Mouse (Mus musculus) heart, embryonic 13.5 days (tissue): ENCODE data around the gene Mab21l3. TPM values are rescaled to one million over a fixed set of nuclear protein-coding genes. Genes with fewer than 3 reads are reported as not detected.

Source experiments
- ATAC-seq: fragments of 200-750 bp; cut with Nextera tagmentation; 2 replicates; pipeline ENCODE4 v1.8.0; 2017; ENCODE audit warnings: moderate TSS enrichment; ENCODE audit not compliant: insufficient number of reproducible peaks, low FRiP score, low TSS enrichment; ENCODE audit errors: extremely low read depth
- H3K27ac ChIP-seq: fragments of 300-500 bp; sonication (generic); replicated peaks from 2 replicates; pipeline ENCODE4 v1.5.1; 2015; ENCODE audit warnings: moderate library complexity, mild to moderate bottlenecking, inconsistent platforms
- H3K27me3 ChIP-seq: fragments of 300-500 bp; sonication (generic); replicated peaks from 2 replicates; pipeline ENCODE4 v1.6.1; 2015; ENCODE audit warnings: mild to moderate bottlenecking, inconsistent platforms
- H3K36me3 ChIP-seq: fragments of 300-500 bp; sonication (generic); 2 replicates; pipeline ENCODE4 v1.6.1; 2015; ENCODE audit warnings: mild to moderate bottlenecking, inconsistent platforms
- H3K4me1 ChIP-seq: fragments of 300-500 bp; sonication (generic); 2 replicates; pipeline ENCODE4 v1.6.1; 2015; ENCODE audit warnings: inconsistent platforms
- H3K4me2 ChIP-seq: fragments of 300-500 bp; sonication (generic); 2 replicates; pipeline ENCODE4 v1.6.1; 2015; ENCODE audit warnings: inconsistent platforms, mild to moderate bottlenecking, moderate library complexity
- H3K4me3 ChIP-seq: fragments of 300-500 bp; sonication (generic); 2 replicates; pipeline ENCODE4 v1.5.1; 2015; ENCODE audit warnings: moderate library complexity, mild to moderate bottlenecking, inconsistent platforms
- H3K9ac ChIP-seq: fragments of 300-500 bp; sonication (generic); 2 replicates; pipeline ENCODE4 v1.6.1; 2015; ENCODE audit warnings: inconsistent platforms, mild to moderate bottlenecking, moderate library complexity
- H3K9me3 ChIP-seq: fragments of 300-500 bp; sonication (generic); 2 replicates; pipeline ENCODE4 v1.6.1; 2016; ENCODE audit warnings: inconsistent platforms
- WGBS: fragments of 180-500 bp; shearing (Covaris S2); methylation state at CpG from one replicate; pipeline ENCODE4 v1.1.7; 2015; ENCODE audit warnings: mixed read lengths; 5-methylcytosine and 5-hydroxymethylcytosine counted together
- polyA plus RNA-seq: library from polyadenylated mRNA; unstranded; fragments of >200 nt; fragmentation: Nextera tagmentation; extraction: Ambion mirVana; gene quantifications from 2 replicates; pipeline ENCODE4 v1.2.1, GENCODE M21; 2015

Mab21l3 gene
- polyA plus RNA-seq, 1 experiment from 2014 or later, result 0.55 TPM

DNA sequence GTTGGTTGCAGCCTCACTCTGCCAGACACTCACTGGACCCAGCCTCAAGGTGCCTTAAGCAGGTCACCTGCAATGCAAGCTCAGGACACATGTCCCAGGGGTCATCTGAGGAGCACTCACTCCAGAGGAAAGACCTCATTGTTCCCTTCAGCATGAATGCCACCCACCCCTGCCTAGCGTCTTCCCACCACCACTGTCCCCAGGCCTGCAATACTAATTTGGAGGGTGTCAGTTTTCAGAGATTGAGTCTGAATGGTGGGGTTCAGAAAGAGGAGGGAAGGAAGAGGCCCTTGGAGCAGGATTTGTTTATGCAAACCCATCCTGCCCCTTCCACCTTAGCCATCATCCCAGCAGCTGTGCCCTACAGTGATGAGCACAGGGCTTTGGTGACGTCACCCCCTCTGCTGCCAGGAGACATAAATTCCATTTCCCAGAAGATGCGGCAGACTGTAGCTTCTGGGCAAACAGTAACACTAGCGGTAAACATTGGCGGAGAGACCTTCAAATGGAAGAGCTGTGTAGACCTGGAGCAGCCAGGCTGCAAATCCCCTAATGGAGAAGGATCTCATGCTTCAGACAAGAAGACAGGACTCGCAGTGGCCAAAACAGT is 67.8 kb downstream of the Mab21l3 start:
- H3K36me3 ChIP-seq, result no peaks in the 10 kb centered on the region
- H3K27me3 ChIP-seq, result no peaks in the 10 kb centered on the region
- no peaks in the 10 kb centered on the region for H3K9me3 ChIP-seq
- peaks cover 18% of the 10 kb centered on the region for H3K4me1 ChIP-seq
- H3K4me3 ChIP-seq, result no peak overlapping the region
- H3K4me2 ChIP-seq, result no peak overlapping the region
- H3K27ac ChIP-seq, result no peak overlapping the region
- 51% methylated on average over 6 of the region's 6 CpGs for WGBS
- H3K9ac ChIP-seq, result no peak overlapping the region
- ATAC-seq, result no peak

DNA sequence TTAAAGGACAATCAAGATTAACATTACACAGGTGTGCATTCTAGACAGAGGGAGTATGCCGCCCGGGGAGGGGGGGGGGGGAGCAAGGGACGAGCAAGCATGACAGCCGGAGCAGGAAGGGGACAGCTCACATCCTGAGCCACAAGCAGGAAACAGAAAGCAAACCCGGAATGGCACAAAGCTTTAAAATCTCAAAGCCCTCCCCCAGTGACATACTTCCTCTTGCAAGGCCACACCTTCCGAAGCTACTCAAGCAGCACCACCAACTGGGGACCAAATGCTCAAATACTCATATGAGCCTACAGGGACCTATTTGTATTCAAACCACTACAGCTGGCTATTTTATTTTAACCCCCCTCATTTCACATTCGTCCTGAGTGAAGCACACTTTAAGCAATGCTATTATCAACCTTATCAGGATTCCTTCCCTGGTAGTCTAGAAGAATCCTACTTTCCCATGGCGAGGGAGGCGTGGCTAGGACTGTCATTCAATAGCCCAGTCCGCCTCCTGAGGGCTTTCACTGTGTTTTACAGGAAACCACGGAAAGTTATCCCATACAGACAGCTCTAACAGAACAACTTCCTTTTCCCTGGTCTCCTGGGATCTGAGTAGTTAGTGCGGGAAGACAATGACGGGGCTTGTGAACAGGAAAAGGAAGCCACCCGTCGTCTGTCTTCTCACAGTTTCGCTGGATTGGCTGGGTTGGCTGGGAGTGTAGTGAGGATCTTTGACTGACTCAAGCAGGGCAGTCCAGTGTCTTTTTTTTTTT is 69.7 kb downstream of the Mab21l3 start:
- H3K4me2 ChIP-seq, result peak overlapping the region; percentile 27
- H3K9me3 ChIP-seq, result no peaks in the 10 kb centered on the region
- H3K9ac ChIP-seq, result no peak overlapping the region
- H3K36me3 ChIP-seq, result no peaks in the 10 kb centered on the region
- peak overlapping the region; percentile 70 for H3K27ac ChIP-seq
- no peak overlapping the region for H3K4me3 ChIP-seq
- H3K27me3 ChIP-seq, result no peaks in the 10 kb centered on the region
- peak; percentile 37; the same call in 1 of the 2 replicates for ATAC-seq
- H3K4me1 ChIP-seq, result peaks cover 18% of the 10 kb centered on the region
- 45% methylated on average over 16 of the region's 16 CpGs for WGBS

DNA sequence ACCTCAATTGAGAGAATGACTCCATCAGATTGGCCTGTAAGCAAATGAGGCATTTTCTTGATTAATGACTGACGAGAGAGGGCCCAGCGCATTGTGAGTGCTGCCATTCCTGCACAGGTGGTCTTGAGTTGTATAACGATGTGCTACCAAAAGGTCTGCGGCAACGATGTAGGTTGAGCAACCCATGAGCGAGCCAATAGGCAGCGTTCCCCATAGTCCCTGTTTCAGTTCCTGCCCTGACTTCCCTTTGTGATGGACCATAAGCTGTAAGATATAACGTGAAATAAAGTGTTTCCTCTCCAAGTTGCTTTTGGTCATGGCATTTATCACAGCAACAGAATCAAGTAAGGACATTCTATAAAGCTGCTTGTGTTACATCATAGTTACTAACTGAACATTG is 73.0 kb downstream of the Mab21l3 start:
- no peak for ATAC-seq
- Histone ChIP-seq H3K4me3 (no peak overlapping the region), H3K4me1 (peaks cover 11% of the 10 kb centered on the region), H3K27ac (no peak overlapping the region), H3K27me3 (no peaks in the 10 kb centered on the region), H3K4me2 (no peak overlapping the region), H3K9me3 (no peaks in the 10 kb centered on the region), H3K9ac (no peak overlapping the region), H3K36me3 (no peaks in the 10 kb centered on the region)
- 86% methylated on average over 8 of the region's 8 CpGs for WGBS

DNA sequence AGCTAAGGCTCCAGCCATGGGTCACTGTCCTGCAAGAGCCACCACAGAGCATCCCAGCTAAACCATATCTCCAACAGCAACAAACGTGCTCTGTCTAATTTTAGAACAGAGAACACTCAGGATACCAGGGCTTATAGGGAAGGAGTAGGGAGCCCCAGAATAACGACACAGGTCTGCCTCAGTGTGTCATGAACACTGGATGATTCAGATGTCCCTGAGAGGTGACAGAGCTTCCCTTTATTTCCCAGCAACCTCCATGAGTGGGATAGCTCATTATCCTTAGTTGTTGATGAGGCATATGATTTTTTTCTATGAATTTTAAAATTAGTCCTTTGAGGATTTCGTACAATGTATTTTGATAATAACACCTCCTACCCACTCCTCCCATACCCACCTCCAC is 78.2 kb downstream of the Mab21l3 start:
- no peaks in the 10 kb centered on the region for H3K27me3 ChIP-seq
- H3K4me1 ChIP-seq, result peaks cover 8% of the 10 kb centered on the region
- WGBS, result 38% methylated on average over 3 of the region's 3 CpGs
- no peak for ATAC-seq
- H3K4me2 ChIP-seq, result no peak overlapping the region
- peaks cover 5% of the 10 kb centered on the region for H3K9me3 ChIP-seq
- no peaks in the 10 kb centered on the region for H3K36me3 ChIP-seq
- peak overlapping the region; percentile 68 for H3K27ac ChIP-seq
- H3K4me3 ChIP-seq, result no peak overlapping the region
- no peak overlapping the region for H3K9ac ChIP-seq

DNA sequence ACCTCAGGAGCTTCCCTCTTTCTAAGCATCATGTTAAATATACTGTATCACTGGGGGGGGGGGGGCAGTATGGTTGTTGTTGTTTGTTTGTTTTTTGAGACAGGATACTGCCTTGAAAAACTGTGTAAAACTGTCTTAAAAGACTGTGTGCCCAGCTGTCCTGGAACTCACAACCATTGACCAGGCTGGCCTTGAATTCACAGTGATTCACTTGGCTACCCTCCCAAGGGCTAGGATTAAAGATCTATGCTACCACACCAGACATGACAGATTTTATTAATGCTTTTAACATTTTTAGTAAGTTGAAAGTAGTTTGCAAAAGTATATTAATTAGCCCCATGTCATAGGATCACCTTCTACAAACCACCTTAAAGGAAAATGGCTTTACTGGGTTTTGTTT is 85.2 kb downstream of the Mab21l3 start:
- Histone ChIP-seq H3K4me2 (no peak overlapping the region), H3K9ac (no peak overlapping the region), H3K9me3 (peaks cover 2% of the 10 kb centered on the region), H3K4me1 (no peaks in the 10 kb centered on the region), H3K4me3 (no peak overlapping the region), H3K27me3 (no peaks in the 10 kb centered on the region), H3K36me3 (no peaks in the 10 kb centered on the region), H3K27ac (no peak overlapping the region)
- no peak for ATAC-seq

Other genes with a start within 250 kb of the Mab21l3 start
- gene Atp1a1, start 244.3 kb downstream of the Mab21l3 start, polyA plus RNA-seq, result 243 and 250 TPM in 2 replicates
- 5.2 and 5.5 TPM in 2 replicates for gene Slc22a15, start 75.5 kb upstream of the Mab21l3 start, polyA plus RNA-seq
- not detected in 2 replicates for gene Nhlh2, start 161.1 kb upstream of the Mab21l3 start, polyA plus RNA-seq
- 196 and 217 TPM in 2 replicates for gene Casq2, start 237.5 kb upstream of the Mab21l3 start, polyA plus RNA-seq